Mouse (Mus musculus): ENCODE measurements around the gene 1700084M14Rik. TPM values are rescaled to one million over a fixed set of nuclear protein-coding genes. Genes with fewer than 3 reads are reported as not detected.
"Not testable (repeated sequence)": the region's sequence is repeated elsewhere in the genome, so short reads cannot be mapped to it uniquely, and the experiment has no call there.

Gene 1700084M14Rik
- total RNA-seq (2021), result not detected
- long read RNA-seq, experiment 1, result 0 reads
- long read RNA-seq, experiment 2, result 0 reads

- intact Hi-C loops (cut with DNase I); DNase-seq: not testable (repeated sequence)
Observed at GRCm38 (mm10) chrX:91575811-91576210, at the start of gene 1700084M14Rik. 1700084M14Rik (minus strand) TSS chrX:91575911.

Other genes with a start within 250 kb of the 1700084M14Rik start
- not detected for gene Mageb2, start 244.2 kb downstream of the 1700084M14Rik start, total RNA-seq (2021)
- gene Gm5072, start 183.4 kb downstream of the 1700084M14Rik start, total RNA-seq (2021), result not detected
- not detected for gene Gm8914, start 95.8 kb downstream of the 1700084M14Rik start, total RNA-seq (2021)
- gene Gm14781, start 56.3 kb upstream of the 1700084M14Rik start, total RNA-seq (2021), result not detected
- not detected for gene Mageb5, start 207.1 kb upstream of the 1700084M14Rik start, total RNA-seq (2021)